In the genomic region with DNA sequence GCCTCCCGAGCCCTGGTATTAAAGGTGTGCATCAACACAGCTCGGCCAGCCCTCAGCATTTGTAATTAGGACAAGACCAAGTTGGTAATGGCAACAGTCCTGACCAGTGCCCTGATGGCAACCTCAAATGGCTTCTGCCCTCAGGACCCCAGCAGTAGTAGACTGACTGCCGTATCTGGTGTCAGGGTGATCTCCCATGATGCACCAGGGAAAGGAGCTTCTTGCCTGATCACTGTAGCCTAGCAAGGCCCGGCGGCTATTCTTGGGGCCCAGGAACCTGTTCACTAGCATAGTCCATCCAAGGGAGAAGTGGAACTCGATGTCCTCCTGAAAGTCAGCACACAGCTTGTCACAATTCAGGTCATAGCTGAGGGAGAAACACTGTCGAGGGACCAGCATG, we compare ENCODE assay signal across 25 mouse cellular contexts. TPM values are rescaled to one million over a fixed set of nuclear protein-coding genes. Genes with fewer than 3 reads are reported as not detected.
"Had no signal": no experiment of that assay in that cellular context is flagged by ENCODE, and none has a peak within 500 bp of the region (broad histone marks: within the 10 kb centered on the region; RNA-seq: fewer than 3 reads in every experiment).

No protein-coding gene starts in this region.

- DNase-seq: cerebellum, adult 8-10 months; cerebellum, adult 9-10 months; cerebellum, adult 9-11 months; cerebellum, postnatal 10 days; cerebellum, postnatal 14 days; cerebellum, postnatal 25 days; cerebellum, postnatal 36 days; embryo, embryonic 11 days; forebrain, postnatal 0 days; gastrocnemius, adult 2 months; gastrocnemius, postnatal 10 days; gastrocnemius, postnatal 14 days; gastrocnemius, postnatal 25 days; gastrocnemius, postnatal 36 days; heart, adult 18-20 months had no signal

- H3K27ac ChIP-seq: embryonic facial prominence, embryonic 10.5 days; embryonic facial prominence, embryonic 12.5 days; embryonic facial prominence, embryonic 13.5 days; embryonic facial prominence, embryonic 15.5 days; forebrain, embryonic 10.5 days; forebrain, embryonic 12.5 days; forebrain, embryonic 13.5 days; forebrain, embryonic 15.5 days; gastrocnemius, adult 2 months; heart, embryonic 10.5 days had no signal

- H3K9ac ChIP-seq: embryonic facial prominence, embryonic 12.5 days; embryonic facial prominence, embryonic 13.5 days; embryonic facial prominence, embryonic 15.5 days; forebrain, embryonic 12.5 days; forebrain, embryonic 13.5 days; forebrain, embryonic 15.5 days; forebrain, postnatal 0 days had no signal

- H3K4me3 ChIP-seq: embryonic facial prominence, embryonic 10.5 days; embryonic facial prominence, embryonic 12.5 days; embryonic facial prominence, embryonic 13.5 days; embryonic facial prominence, embryonic 15.5 days; erythroblast, embryonic 14.5 days; forebrain, embryonic 10.5 days; forebrain, embryonic 12.5 days; forebrain, embryonic 13.5 days; forebrain, embryonic 15.5 days; gastrocnemius, adult 2 months; heart, embryonic 10.5 days had no signal

- H3K4me1 ChIP-seq: embryonic facial prominence, embryonic 12.5 days; embryonic facial prominence, embryonic 13.5 days; embryonic facial prominence, embryonic 15.5 days; forebrain, embryonic 10.5 days; forebrain, embryonic 12.5 days; forebrain, embryonic 13.5 days; forebrain, embryonic 15.5 days had no signal

- H3K27me3 ChIP-seq: embryonic facial prominence, embryonic 12.5 days; embryonic facial prominence, embryonic 13.5 days; embryonic facial prominence, embryonic 15.5 days; forebrain, embryonic 12.5 days; forebrain, embryonic 13.5 days; forebrain, embryonic 15.5 days had no signal

RNA-seq across cellular contexts. Expression of a gene that starts 13.0 kb away (rescaled TPM):
- polyA plus RNA-seq: erythroblast, embryonic 14.5 days had no signal

RNA-seq across cellular contexts. Expression of a gene that starts 33.6 kb away (rescaled TPM):
- polyA plus RNA-seq: erythroblast, embryonic 14.5 days had no signal
